Mouse (Mus musculus): ENCODE data around the gene Agrp.
"Not testable (repeated sequence)": the region's sequence is repeated elsewhere in the genome, so short reads cannot be mapped to it uniquely, and the experiment has no call there.

Agrp gene

GRCm38 (mm10) chr8:105602540-105602939 lies 34.7 kb downstream of the Agrp start:
- DNase-seq (ENCODE audit: extremely low read depth, insufficient read length, low spot score), result not testable (repeated sequence)

- no peak for DNase-seq (ENCODE audit: extremely low read depth, insufficient read length, low spot score)
Measured at GRCm38 (mm10) chr8:105601301-105601700, 35.9 kb downstream of the Agrp start.

- no peak for DNase-seq (ENCODE audit: extremely low read depth, insufficient read length, low spot score)
Measured at GRCm38 (mm10) chr8:105598777-105599176, 38.4 kb downstream of the Agrp start.

GRCm38 (mm10) chr8:105596362-105597034 lies 40.7 kb downstream of the Agrp start:
- DNase-seq (ENCODE audit: extremely low read depth, insufficient read length, low spot score), result peak; percentile 69

GRCm38 (mm10) chr8:105594451-105595242 lies 42.5 kb downstream of the Agrp start:
- no peak for DNase-seq (ENCODE audit: extremely low read depth, insufficient read length, low spot score)

- DNase-seq (ENCODE audit: extremely low read depth, insufficient read length, low spot score), result peak; percentile 67
Measured at GRCm38 (mm10) chr8:105593859-105594258, 43.3 kb downstream of the Agrp start.

- DNase-seq (ENCODE audit: extremely low read depth, insufficient read length, low spot score), result no peak
Measured at GRCm38 (mm10) chr8:105592431-105592830, 44.8 kb downstream of the Agrp start.

GRCm38 (mm10) chr8:105579719-105580118 lies 57.5 kb downstream of the Agrp start:
- no peak for DNase-seq (ENCODE audit: extremely low read depth, insufficient read length, low spot score)

- no peak for DNase-seq (ENCODE audit: extremely low read depth, insufficient read length, low spot score)
Measured at GRCm38 (mm10) chr8:105575538-105575937, 61.7 kb downstream of the Agrp start.

- no peak for DNase-seq (ENCODE audit: extremely low read depth, insufficient read length, low spot score)
Measured at GRCm38 (mm10) chr8:105574741-105575140, 62.5 kb downstream of the Agrp start.

GRCm38 (mm10) chr8:105573427-105573826 lies 63.8 kb downstream of the Agrp start:
- peak; percentile 62 for DNase-seq (ENCODE audit: extremely low read depth, insufficient read length, low spot score)

GRCm38 (mm10) chr8:105571810-105572209 lies 65.4 kb downstream of the Agrp start:
- no peak for DNase-seq (ENCODE audit: extremely low read depth, insufficient read length, low spot score)

GRCm38 (mm10) chr8:105566703-105567595 lies 70.2 kb downstream of the Agrp start:
- DNase-seq (ENCODE audit: extremely low read depth, insufficient read length, low spot score), result no peak

- DNase-seq (ENCODE audit: extremely low read depth, insufficient read length, low spot score), result peak; percentile 97
Measured at GRCm38 (mm10) chr8:105565952-105566702, 71.1 kb downstream of the Agrp start, which contains the start of gene Atp6v0d1. Gene Atp6v0d1, minus strand, starts transcription at chr8:105566047.

GRCm38 (mm10) chr8:105565401-105565881 lies 71.8 kb downstream of the Agrp start:
- no peak for DNase-seq (ENCODE audit: extremely low read depth, insufficient read length, low spot score)

- DNase-seq (ENCODE audit: extremely low read depth, insufficient read length, low spot score), result not testable (repeated sequence)
Measured at GRCm38 (mm10) chr8:105564573-105565229, 72.5 kb downstream of the Agrp start.

GRCm38 (mm10) chr8:105563871-105564270 lies 73.3 kb downstream of the Agrp start:
- no peak for DNase-seq (ENCODE audit: extremely low read depth, insufficient read length, low spot score)

- DNase-seq (ENCODE audit: extremely low read depth, insufficient read length, low spot score), result no peak
Measured at GRCm38 (mm10) chr8:105562863-105563262, 74.3 kb downstream of the Agrp start.

GRCm38 (mm10) chr8:105555230-105555629 lies 82.0 kb downstream of the Agrp start:
- DNase-seq (ENCODE audit: extremely low read depth, insufficient read length, low spot score), result no peak

GRCm38 (mm10) chr8:105554087-105554486 lies 83.1 kb downstream of the Agrp start:
- DNase-seq (ENCODE audit: extremely low read depth, insufficient read length, low spot score), result no peak

All from 3134 (cell line).